Mouse (Mus musculus) lung, postnatal 10 days (tissue): Measurements from ENCODE around the gene Dab2ip.

Experiments
- DNase-seq: peaks from one replicate; pipeline ENCODE4 v3.0.0; 2021

The Dab2ip gene

GRCm38 (mm10) chr2:35661454-35662000 is 103.5 kb downstream of the Dab2ip start:
- DNase-seq, result peak; percentile 81

DNA sequence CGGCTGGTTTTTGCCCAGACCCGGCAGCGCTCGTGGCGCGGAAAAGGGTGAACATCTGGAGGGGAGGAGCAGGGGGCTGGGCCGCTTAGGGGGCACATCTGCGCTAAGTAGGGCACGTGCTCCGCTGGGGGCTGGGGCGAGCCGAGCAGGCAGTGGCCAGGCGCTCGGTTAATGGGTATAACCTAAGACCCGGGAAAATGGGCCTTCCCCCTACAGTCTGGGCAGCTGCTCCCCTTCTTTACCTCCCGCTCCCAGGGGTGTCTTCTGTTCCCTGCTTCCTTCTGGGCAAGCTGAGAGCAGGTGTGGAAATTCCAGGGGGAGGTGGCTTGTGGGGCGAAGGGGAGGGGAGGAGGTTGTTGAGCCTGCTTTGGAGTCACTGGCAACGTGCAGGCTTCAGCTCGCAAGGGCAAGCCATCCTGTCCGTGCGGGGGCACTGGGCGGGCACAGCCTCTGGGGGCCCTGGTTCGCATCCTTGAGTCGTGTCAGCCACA is 104.0 kb downstream of the Dab2ip start:
- DNase-seq, result peak; percentile 67

GRCm38 (mm10) chr2:35662738-35663550 is 104.9 kb downstream of the Dab2ip start:
- peak; percentile 54 for DNase-seq

- no peak for DNase-seq
Measured at GRCm38 (mm10) chr2:35667746-35668145, 109.7 kb downstream of the Dab2ip start.

- DNase-seq, result no peak
Measured at GRCm38 (mm10) chr2:35669217-35669616, 111.2 kb downstream of the Dab2ip start.

GRCm38 (mm10) chr2:35669748-35670147 is 111.7 kb downstream of the Dab2ip start:
- no peak for DNase-seq

DNA sequence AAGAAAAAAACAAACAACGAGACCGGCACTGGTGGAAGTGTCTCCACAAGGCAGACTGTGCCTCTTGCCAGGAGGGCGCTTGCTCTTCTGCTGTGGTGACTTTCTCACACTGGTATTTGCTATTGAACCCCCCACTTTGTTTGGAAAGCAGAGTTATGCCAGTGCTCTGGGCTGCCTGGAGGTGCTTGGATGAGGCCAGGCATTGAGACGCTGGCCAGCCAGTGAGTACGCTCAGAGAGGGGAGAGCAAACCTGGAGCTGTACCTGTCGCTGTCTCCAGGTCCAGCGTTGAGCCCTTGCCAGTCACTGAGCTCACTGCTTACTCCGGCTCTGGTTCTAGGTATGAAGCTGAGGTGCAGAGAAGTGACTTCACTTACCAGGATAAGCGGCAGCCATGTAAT is 112.2 kb downstream of the Dab2ip start:
- DNase-seq, result peak; percentile 42

DNA sequence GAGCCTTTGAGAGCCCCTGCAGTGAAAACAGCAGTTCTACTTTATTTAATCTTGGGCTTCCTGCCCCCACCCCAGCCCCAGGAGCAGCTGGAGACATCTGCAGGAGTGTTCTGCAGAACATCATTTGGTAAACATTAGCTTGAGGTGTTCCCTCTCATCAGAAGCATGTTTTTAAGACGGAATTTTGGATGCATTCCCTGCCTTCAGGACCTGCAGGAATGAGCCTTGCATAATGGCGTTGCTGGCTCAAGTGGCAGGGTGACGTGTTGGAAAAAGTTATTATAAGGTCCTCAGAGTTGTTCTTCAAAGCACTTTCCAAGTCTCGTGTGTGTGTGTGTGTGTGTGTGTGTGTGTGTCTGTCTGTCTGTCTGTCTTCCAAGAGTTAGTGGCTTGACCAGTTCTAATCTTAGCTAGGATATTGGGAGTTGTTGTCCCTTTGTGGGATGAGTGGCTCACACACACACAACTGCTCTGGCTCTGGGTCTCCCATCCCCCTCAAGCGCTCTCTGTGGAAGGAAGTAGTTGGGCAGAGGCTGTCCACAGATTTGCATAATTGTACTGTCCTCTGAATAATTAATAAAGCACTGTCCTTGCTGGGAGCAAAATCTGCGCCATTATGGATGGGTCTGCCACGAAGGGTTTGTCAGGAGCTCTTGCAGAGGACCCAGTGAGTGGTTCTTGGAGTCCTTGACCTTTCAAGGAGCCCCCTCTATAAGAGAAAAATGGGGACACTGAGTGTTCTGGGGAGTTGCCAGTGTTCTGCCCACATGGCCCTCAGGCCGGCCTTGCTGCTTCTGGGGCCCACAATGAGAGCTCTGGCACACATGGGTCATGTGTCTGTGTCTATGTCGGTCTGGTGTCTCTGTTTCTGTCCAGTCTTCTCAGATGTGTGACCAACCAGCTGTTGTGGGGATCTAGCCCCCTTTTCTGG is 114.2 kb downstream of the Dab2ip start:
- DNase-seq, result peak; percentile 89

- no peak for DNase-seq
Measured at GRCm38 (mm10) chr2:35673181-35673580, 115.1 kb downstream of the Dab2ip start.

GRCm38 (mm10) chr2:35673986-35674385 is 115.9 kb downstream of the Dab2ip start:
- DNase-seq, result no peak

DNA sequence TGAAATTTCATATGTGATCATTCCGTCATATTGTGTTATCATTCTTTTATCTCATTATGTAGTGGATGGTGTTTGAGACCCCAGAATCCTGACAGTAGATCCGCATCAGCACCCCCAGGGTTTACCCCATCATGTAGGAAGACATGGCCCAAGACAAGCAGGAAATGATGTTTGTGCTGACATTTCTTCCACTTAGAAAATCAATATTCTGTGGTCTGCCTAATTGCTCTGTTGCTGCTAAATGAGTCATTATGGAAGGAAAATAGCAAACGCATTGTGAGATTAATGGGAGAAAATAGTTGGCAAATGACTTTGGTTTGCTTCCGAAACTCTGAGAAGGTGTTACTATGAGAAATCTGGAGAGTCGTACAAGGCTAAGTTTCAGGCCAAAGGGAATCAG is 116.4 kb downstream of the Dab2ip start:
- DNase-seq, result no peak

DNA sequence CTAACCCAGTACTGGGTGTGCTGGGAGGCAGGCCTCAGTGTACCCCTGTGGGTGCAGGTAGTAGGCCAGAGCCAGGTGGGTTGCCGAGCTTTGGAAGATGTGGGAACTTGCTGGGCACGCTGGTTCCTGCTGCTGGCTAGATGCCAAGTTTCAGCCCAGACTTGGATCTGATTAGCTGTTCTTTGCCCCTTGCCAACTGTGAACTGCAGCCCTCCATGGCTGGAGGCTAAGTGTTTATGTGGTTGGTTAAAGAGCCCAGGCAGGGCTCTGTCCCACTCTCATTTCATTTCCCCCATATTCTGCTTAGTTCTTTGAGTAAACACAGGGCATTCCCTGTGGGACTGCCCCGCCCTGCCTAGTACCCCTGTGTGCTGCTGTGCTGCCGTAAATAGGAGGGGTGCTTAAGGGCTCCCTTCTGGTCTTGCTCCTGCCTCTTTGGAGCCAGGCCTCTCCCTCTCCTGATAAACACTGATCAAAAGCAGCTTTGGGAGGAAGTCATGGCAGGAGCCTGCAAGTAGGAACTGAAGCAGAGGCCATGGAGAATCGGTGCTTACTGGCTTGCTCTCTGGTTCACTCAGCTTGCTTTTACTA is 118.1 kb downstream of the Dab2ip start:
- no peak for DNase-seq

DNA sequence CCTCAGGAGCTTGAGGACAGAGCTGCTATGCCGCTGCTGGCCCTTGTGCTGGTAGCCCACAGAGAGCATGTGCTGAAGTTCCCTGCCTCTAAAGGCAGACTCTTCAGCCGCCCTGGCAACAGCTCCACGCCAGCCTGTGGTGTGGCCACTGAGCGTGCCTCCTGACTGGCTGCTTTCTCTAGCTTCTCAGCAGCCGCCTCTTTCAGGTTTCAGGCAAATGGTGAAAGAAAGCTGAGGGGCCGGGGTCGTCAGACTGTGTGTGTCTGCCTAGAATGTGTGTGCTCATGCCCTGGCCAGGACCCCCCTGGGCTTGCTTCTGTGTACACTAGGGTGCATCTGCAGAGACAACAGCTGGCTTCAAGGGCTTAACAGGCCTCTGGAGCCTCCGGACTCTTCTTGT is 119.8 kb downstream of the Dab2ip start:
- peak; percentile 61 for DNase-seq

DNA sequence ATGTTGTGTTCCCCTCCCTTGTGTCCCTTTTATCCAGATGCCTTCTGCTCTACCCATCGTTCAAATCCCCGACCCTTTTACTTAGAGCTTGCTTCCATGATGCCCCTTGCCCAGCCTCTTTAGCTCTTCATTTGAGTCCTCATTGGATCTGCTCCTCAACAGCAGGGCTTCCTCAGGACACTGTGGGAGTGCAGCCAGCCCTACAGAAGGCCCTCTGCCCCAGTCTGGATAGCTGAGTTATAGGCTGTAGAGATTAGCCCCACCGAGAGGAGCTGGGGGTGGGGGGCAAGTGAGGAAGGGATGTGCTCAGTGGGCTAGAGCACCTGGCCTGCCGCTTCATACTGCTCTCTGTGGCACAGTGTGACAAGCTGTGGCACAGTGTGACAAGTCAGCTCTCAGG is 120.4 kb downstream of the Dab2ip start:
- no peak for DNase-seq

GRCm38 (mm10) chr2:35679812-35680672 is 122.0 kb downstream of the Dab2ip start:
- DNase-seq, result peak; percentile 77

- peak; percentile 61 for DNase-seq
Measured at GRCm38 (mm10) chr2:35680833-35681232, 122.8 kb downstream of the Dab2ip start.

DNA sequence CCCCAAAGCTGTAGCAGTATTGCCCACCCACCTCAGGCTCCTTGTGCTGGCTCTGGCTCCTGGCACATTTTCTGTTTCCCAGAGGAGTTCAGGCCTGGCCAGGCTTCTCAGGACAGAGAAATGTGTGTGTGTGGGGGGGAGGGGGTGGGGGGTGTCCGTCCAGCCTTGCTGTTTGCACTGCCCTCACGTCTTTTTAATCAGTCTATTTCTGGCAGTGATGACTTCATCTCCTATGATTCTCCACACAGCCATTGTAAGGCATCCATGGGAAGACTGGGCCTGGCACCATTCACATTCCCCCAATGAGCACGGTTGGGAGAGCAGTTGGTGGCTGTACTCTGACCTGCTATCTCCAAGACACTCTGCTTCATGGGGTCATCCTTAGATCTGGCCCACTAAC is 125.9 kb downstream of the Dab2ip start:
- no peak for DNase-seq

GRCm38 (mm10) chr2:35684735-35685312 is 126.8 kb downstream of the Dab2ip start:
- no peak for DNase-seq

DNA sequence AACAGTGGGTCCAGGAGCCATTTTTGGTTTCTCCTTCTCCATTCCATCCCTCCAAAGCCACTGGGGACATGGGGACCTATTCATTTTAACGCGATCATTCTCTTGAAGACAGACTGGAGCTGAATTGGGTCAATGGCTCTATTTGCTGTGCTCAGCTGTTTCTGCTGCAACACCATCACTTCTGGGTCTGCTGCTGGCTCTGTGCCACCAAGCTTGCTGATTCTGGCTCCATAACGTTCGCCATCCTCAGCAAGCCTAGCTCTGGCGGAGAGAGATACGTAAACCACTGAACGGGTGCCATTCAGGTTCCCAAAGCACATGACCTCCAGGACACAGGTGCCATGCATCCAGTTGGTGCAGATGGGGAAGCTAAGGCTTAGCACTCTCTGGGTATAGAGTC is 128.0 kb downstream of the Dab2ip start:
- no peak for DNase-seq

DNA sequence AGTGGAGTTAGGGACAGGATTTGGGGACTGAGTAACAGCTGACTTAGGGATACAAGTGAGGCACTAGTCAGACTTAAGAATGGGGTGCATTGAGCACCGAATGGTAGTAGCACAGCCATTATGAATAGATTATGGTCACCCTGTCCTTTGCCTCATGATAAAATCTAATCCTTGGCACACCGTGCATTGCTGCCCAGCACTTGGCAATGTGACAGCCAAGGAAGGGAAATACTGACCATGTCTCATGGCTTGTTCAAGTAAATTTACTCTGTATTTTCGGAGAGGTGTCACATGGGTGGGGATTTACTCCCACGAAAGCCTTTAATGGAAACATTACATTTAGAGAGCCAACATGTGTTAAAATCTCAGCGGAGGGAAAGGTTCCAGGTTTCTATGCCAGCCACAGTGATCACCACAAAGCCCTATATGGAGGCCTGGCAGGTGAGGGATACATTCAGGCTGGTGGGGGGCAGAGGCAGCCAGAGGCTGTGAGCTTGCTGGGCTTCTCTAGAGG is 129.5 kb downstream of the Dab2ip start:
- no peak for DNase-seq

DNA sequence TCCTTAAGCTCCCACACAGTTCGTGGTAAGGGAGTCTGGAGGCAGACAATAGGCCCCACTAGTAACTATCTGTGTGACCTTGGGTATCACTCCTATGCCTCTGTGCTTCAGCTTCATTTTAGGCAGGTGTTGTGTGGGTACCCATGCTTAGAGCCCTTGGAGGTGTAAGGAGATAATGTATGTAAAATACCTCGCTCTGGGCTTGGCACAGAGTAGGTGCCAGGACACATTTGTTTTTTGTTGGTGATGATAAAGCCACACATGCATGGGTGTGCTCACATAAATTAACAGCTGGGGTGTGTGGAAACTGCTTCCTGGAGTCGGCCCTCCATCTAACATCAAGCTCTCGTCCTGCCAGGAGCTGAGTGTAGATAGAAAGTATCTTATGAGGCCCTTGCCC is 130.1 kb downstream of the Dab2ip start:
- DNase-seq, result no peak
